Mouse (Mus musculus) intestine, embryonic 16.5 days (tissue): ENCODE results near the gene Ifi206. TPM values are rescaled to one million over a fixed set of nuclear protein-coding genes. Genes with fewer than 3 reads are reported as not detected.

Source experiments
- ATAC-seq: fragments of 200-750 bp; cut with Nextera tagmentation; 2 replicates; pipeline ENCODE4 v1.8.0; 2017; ENCODE audit warnings: moderate TSS enrichment, moderate library complexity
- H3K27ac ChIP-seq: fragments of 300-500 bp; sonication (generic); 2 replicates; pipeline ENCODE4 v1.5.1; 2014; ENCODE audit warnings: mild to moderate bottlenecking, low read length
- H3K27me3 ChIP-seq: fragments of 300-500 bp; sonication (generic); replicated peaks from 2 replicates; pipeline ENCODE4 v1.6.1; 2014; ENCODE audit warnings: low read length, control low read depth, mixed read lengths; ENCODE audit not compliant: control insufficient read depth, insufficient read depth
- H3K36me3 ChIP-seq: fragments of 300-500 bp; sonication (generic); 2 replicates; pipeline ENCODE4 v1.6.1; 2014; ENCODE audit warnings: low read length, control low read depth; ENCODE audit not compliant: control insufficient read depth, insufficient read depth
- H3K4me1 ChIP-seq: fragments of 300-500 bp; sonication (generic); 2 replicates; pipeline ENCODE4 v1.6.1; 2014; ENCODE audit warnings: low read length, control low read depth, mixed read lengths; ENCODE audit not compliant: control insufficient read depth, insufficient read depth
- H3K4me2 ChIP-seq: fragments of 300-500 bp; sonication (generic); 2 replicates; pipeline ENCODE4 v1.6.1; 2014; ENCODE audit warnings: low read depth, low read length, control low read depth
- H3K4me3 ChIP-seq: fragments of 300-500 bp; sonication (generic); 2 replicates; pipeline ENCODE4 v1.5.1; 2014; ENCODE audit warnings: mild to moderate bottlenecking, low read length
- H3K9ac ChIP-seq: fragments of 300-500 bp; sonication (generic); 2 replicates; pipeline ENCODE4 v1.6.1; 2014; ENCODE audit warnings: low read depth, low read length
- H3K9me3 ChIP-seq: fragments of 300-500 bp; sonication (generic); 2 replicates; pipeline ENCODE4 v1.6.1; 2016; ENCODE audit warnings: low read length, control low read depth; ENCODE audit not compliant: control insufficient read depth
- WGBS: fragments of 180-500 bp; shearing (Covaris S2); extraction: QIAGEN DNeasy Blood & Tissue Kit; methylation state at CpG from one replicate; pipeline ENCODE4 v1.1.7; 2014; 5-methylcytosine and 5-hydroxymethylcytosine counted together
- microRNA-seq: library from miRNA; unstranded; fragments of <30 nt; microRNA quantifications from one replicate; pipeline ENCODE4, GENCODE M21; 2016
- polyA plus RNA-seq: library from polyadenylated mRNA; unstranded; fragments of >200 nt; fragmentation: Nextera tagmentation; extraction: Ambion mirVana; gene quantifications from 2 replicates; pipeline ENCODE4 v1.2.1, GENCODE M21; 2015

The Ifi206 gene
- polyA plus RNA-seq, 1 experiment from 2014 or later = 0.15 TPM

DNA sequence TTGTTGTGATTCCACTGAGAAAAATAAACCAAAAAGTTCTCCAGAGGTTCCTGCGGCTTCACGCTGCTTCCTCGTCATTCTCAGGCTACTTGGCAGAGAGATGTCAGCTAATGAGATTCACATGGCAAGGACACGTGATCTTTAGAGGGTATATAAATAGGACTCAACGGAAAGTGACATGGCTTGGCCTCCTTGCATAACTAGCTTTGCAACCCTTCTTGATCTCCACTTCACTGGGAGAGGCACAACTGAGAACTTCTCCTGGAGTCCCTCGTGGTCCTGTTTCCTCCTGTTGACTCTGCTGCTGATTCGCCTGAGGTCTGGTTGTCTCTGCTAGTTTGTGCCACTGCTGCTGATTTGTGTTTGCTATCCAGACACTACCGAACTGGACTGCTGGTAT is 63.5 kb downstream of the Ifi206 start:
- ATAC-seq = no peak
- Histone ChIP-seq H3K27ac (no peak overlapping the region), H3K4me3 (no peak overlapping the region), H3K9me3 (no peaks in the 10 kb centered on the region), H3K27me3 (no peaks in the 10 kb centered on the region), H3K36me3 (no peaks in the 10 kb centered on the region), H3K9ac (no peak overlapping the region), H3K4me1 (no peaks in the 10 kb centered on the region), H3K4me2 (no peak overlapping the region)
- WGBS = 80% methylated on average over 8 of the region's 8 CpGs

DNA sequence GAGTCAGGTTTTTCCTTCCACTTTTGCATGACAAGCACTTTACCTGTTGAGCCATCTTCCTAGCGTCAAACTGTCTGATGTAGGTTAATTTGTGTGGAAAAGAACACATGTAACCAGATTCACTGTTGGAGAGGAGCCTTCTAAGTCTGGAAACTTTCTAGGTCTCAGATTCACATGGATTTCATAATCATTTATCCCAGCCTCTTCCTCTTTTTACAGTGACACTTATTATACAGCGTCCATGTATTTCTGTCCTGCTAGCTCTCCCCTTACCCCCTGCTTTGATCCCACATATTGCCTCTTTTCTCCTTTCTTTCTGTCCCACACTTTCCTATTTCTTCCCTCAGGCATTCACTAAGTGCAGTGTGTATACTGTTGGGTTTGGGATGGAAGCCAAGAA is 64.5 kb downstream of the Ifi206 start:
- Histone ChIP-seq H3K36me3 (no peaks in the 10 kb centered on the region), H3K4me2 (no peak overlapping the region), H3K27me3 (no peaks in the 10 kb centered on the region), H3K4me3 (no peak overlapping the region), H3K9ac (no peak overlapping the region), H3K27ac (no peak overlapping the region), H3K4me1 (no peaks in the 10 kb centered on the region), H3K9me3 (no peaks in the 10 kb centered on the region)
- 71% methylated on average over 2 of the region's 2 CpGs for WGBS
- no peak for ATAC-seq

DNA sequence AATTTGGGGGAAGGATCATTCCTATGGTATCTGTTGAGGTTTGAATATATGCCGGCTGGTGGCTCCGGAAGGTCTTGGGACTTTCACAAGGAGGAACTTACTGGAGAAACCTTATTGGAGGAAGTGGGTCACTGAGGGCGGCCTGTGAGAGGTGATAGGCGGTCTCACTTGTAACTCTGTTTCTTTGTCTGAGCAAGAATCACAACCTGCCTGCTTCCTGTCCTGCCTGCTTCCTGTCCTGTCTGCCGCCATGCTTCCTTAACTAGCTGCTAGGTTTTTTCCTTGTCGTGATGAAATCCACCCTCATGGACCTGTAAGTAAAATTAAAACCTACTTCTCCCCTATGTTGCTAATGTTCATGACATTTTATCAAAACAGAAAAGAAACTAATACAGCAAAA is 70.5 kb downstream of the Ifi206 start:
- WGBS = 80% methylated on average over 6 of the region's 6 CpGs
- Histone ChIP-seq H3K27me3 (no peaks in the 10 kb centered on the region), H3K4me3 (no peak overlapping the region), H3K9ac (no peak overlapping the region), H3K36me3 (no peaks in the 10 kb centered on the region), H3K4me2 (no peak overlapping the region), H3K4me1 (no peaks in the 10 kb centered on the region; the same call in 1 of the 2 replicates), H3K27ac (no peak overlapping the region), H3K9me3 (no peaks in the 10 kb centered on the region)
- ATAC-seq = no peak

DNA sequence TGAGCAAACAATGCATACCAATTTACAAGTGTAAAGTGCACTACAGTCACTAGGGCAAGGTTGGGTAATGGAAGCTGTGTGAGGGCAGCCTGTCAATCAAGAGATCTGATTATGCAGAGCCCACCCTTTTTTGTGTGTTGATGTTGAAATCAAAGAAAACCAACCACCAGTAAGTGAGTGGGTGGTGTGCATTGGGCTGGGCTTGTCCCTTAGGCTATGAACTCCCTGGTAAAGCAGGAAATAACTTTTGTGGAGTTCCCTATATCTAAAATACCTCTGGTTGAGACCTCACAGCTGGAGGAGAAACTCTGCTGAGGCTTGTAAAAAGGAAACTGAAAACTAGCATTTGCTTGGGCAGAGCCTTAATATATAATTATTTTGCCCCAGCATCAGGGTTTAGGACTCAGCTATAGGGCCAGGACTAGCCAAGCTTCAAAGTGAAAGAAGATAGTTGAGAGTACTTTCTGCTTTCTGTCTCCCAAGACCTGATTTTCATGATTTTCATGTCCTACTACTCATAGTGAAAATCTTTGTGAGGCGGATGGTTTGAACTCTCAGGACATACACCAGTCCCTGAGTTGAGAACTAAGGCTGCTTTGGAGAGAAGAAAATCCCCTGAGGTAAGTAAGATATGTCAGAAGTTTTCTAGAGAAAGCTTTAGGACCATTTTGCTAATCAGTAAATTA is 71.8 kb downstream of the Ifi206 start:
- Histone ChIP-seq H3K27me3 (no peaks in the 10 kb centered on the region), H3K27ac (peak overlapping the region; percentile 51)

DNA sequence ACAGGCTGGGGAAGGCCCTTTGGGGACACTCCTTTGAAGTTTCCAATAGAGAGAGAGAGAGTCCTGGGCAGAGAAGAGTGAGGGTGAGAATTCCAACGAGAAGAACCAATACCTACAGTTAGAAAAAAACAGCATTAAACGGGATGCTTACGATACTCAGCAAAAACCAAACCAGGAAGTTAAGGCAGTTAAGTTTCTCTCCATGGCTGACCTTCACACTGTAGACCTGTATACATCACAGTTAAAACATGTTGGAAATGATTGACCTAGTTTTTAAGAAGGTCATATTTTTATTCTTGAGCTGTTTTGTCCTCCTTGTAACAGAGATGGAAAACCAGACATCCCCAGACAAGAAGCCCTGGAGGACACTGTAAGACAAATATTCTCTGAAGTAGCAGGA is 72.3 kb downstream of the Ifi206 start:
- Histone ChIP-seq H3K27me3 (no peaks in the 10 kb centered on the region), H3K27ac (peak overlapping the region; percentile 51; the same call in 1 of the 2 replicates), H3K4me1 (no peaks in the 10 kb centered on the region; the same call in 1 of the 2 replicates), H3K36me3 (no peaks in the 10 kb centered on the region), H3K9ac (no peak overlapping the region), H3K4me2 (0 out of 2 replicates have a peak overlapping the region, but pooled peaks have one; percentile 3), H3K4me3 (no peak overlapping the region), H3K9me3 (no peaks in the 10 kb centered on the region)
- WGBS = 78% methylated on average over 3 of the region's 3 CpGs
- peak; percentile 75 for ATAC-seq

More for the DNA sequence above, 71.8 kb downstream of the Ifi206 start:
- Histone ChIP-seq H3K4me3 (no peak overlapping the region), H3K9me3 (no peaks in the 10 kb centered on the region), H3K9ac (no peak overlapping the region), H3K4me1 (no peaks in the 10 kb centered on the region; the same call in 1 of the 2 replicates), H3K36me3 (no peaks in the 10 kb centered on the region), H3K4me2 (no peak overlapping the region)
- 85% methylated on average over 1 of the region's 1 CpGs for WGBS
- ATAC-seq = peak; percentile 98

Small RNAs within 50 kb of the gene (microRNA-seq; reads per million reads assigned to microRNA genes)
- not detected for gene Gm44481

Other genes starting within 250 kb of the Ifi206 start
- not detected in 2 replicates for gene Olfr418, start 225.0 kb downstream of the Ifi206 start, polyA plus RNA-seq
- gene Mptx2, start 213.3 kb downstream of the Ifi206 start, polyA plus RNA-seq = not detected in 2 replicates
- gene Ackr1, start 157.3 kb downstream of the Ifi206 start, polyA plus RNA-seq = 1.4 and 2.3 TPM in 2 replicates
- gene Aim2, start 140.2 kb downstream of the Ifi206 start, polyA plus RNA-seq = 3.9 and 5.3 TPM in 2 replicates
- gene Cadm3, start 123.3 kb downstream of the Ifi206 start, polyA plus RNA-seq = 1.8 and 2.0 TPM in 2 replicates
- gene Ifi214, start 44.9 kb upstream of the Ifi206 start, polyA plus RNA-seq = not detected in 2 replicates
- 0.11 and 0.34 TPM in 2 replicates for gene Ifi213, start 108.2 kb upstream of the Ifi206 start, polyA plus RNA-seq
- gene Ifi209, start 139.9 kb upstream of the Ifi206 start, polyA plus RNA-seq = 0.32 and 0.38 TPM in 2 replicates
- 0.06 and 0.09 TPM in 2 replicates for gene Ifi208, start 182.6 kb upstream of the Ifi206 start, polyA plus RNA-seq